Mouse (Mus musculus) lung, adult 2 months (tissue): ENCODE measurements around the gene Serpinh1.

Experiments
- CTCF ChIP-seq: fragments of 200-500 bp; IDR thresholded peaks from 2 replicates; pipeline ENCODE4 v1.5.1; 2011; ENCODE audit warnings: mild to moderate bottlenecking, low read length, control low read depth; ENCODE audit not compliant: insufficient read depth
- POLR2A ChIP-seq: fragments of 200-500 bp; IDR thresholded peaks from 2 replicates; pipeline ENCODE4 v1.6.1; 2011; ENCODE audit warnings: low read depth, mild to moderate bottlenecking, control low read depth, low read length, borderline replicate concordance; ENCODE audit errors: extremely low read depth

GRCm38 (mm10) chr7:99402477-99402876, 49.4 kb upstream of the Serpinh1 start:
- no peak for TF ChIP-seq CTCF
- no peak for TF ChIP-seq POLR2A
